Mouse (Mus musculus) CD4-positive naive resting alpha-beta T cell, adult 57 days (primary cell): ENCODE measurements around the gene Itih2. TPM values are rescaled to one million over a fixed set of nuclear protein-coding genes. Genes with fewer than 3 reads are reported as not detected.

ENCODE experiments used
- total RNA-seq: library from RNA; stranded (reverse); gene quantifications from one replicate; pipeline ENCODE4 v1.2.4, GENCODE M21; 2023

The Itih2 gene
- not detected for total RNA-seq

GRCm38 (mm10) chr2:10131296-10131695 is at the start of gene Itih2:
TSS of gene Itih2 (minus strand) at chr2:10131396.

GRCm38 (mm10) chr2:10153201-10154075 is 22.2 kb upstream of the Itih2 start, which contains the start of gene Itih5:
TSS of gene Itih5 (plus strand) at chr2:10153571.

DNA sequence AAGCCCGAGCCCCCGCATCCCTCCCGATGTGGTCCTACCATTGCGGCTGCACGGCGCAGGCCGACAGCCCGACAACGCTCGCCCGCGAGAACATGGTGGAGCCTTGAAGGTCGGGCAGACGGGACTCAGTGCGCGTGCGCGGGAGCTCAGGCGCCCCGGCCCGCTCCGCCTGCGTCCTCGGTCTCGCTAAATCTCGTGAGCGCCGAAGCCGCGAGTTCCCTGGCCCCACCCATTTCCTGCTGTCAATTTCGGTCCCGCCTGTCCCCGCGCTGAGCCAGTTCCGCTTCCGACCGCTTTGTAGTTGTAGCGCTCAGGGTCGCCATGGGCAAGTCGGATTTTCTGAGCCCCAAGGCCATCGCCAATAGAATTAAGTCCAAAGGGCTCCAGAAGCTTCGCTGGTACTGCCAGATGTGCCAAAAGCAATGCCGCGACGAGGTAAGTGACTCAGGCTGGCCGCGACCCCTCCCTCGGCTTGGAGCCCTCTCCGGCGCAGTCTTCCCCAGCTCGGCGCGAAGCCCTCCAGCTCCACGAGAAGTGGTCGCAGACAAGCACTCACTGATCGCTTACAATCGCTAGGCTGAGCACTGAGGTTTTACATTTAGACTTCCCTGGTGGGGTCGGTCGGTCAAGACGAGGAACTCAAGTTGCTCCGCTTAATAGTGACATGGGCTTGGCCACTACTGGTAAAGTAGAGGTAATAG is 50.7 kb downstream of the Itih2 start, which contains the start of the genes Atp5c1 and Kin:
Gene Atp5c1, minus strand, starts transcription at position 201 of the 701 bp plus-strand sequence.
Gene Kin, plus strand, starts transcription at position 284 of the 701 bp plus-strand sequence.

DNA sequence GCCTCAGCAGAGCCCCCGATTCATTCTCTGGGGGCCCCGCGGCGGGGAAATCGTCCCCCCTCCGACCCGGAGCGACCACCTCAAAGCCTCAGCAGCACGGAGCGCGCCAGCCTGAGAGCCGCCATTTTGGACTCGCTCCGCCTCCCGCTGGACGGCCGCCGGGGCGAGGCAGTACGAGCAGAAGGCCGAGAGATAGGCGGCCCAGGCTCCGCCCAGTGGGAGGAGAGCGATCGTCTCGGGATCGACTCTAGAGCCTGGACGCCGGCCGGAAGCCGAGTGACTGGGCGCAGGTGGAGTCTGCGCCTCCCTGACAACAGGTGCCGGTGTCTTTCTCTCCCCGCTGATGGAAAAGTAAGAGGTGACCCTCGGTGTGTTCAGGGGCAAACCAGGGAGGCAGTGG is 82.7 kb downstream of the Itih2 start, which contains the start of gene Taf3:
Gene Taf3, minus strand, starts transcription at position 136 of the 400 bp plus-strand sequence.

Other genes with a start within 250 kb of the Itih2 start
- gene 9230102O04Rik, start 241.9 kb downstream of the Itih2 start, total RNA-seq: not detected
- gene Gata3, start 241.4 kb downstream of the Itih2 start, total RNA-seq: 91.4 TPM
- 26.3 TPM for gene Taf3, start 82.8 kb downstream of the Itih2 start, total RNA-seq
- 127 TPM for gene Atp5c1, start 50.9 kb downstream of the Itih2 start, total RNA-seq
- 23.0 TPM for gene Kin, start 50.8 kb downstream of the Itih2 start, total RNA-seq
- gene Itih5, start 22.2 kb upstream of the Itih2 start, total RNA-seq: 3.3 TPM
- gene Sfmbt2, start 239.1 kb upstream of the Itih2 start, total RNA-seq: 9.7 TPM